Mouse (Mus musculus) natural killer cell, adult 2 months (primary cell): ENCODE results near the gene Isoc2a.
A peak's percentile ranks its signal among the peaks of the same experiment; 100 is the strongest.
"Not testable (repeated sequence)": the region's sequence is repeated elsewhere in the genome, so short reads cannot be mapped to it uniquely, and the experiment has no call there.

Source experiments
- DNase-seq, 2 experiments: peaks; one replicate each; pipeline ENCODE4 v3.0.0; 2022; ENCODE audit warnings: low spot score in 2 of 2

Isoc2a gene

GRCm38 (mm10) chr7:4865090-4865489 lies 11.9 kb upstream of the Isoc2a start:
- DNase-seq: peak in 1 of 2 experiments; percentile 34

GRCm38 (mm10) chr7:4865579-4866493 lies 11.1 kb upstream of the Isoc2a start:
- DNase-seq: peak; percentile 95 to 96

GRCm38 (mm10) chr7:4866631-4867180 lies 10.2 kb upstream of the Isoc2a start:
- no peak for DNase-seq

GRCm38 (mm10) chr7:4870133-4870532 lies 6.8 kb upstream of the Isoc2a start, which contains the start of gene Isoc2b:
Gene Isoc2b, minus strand, starts transcription at chr7:4870258.
- DNase-seq: no peak

- no peak for DNase-seq
These were observed 273 bp downstream of the Isoc2a start for GRCm38 (mm10) chr7:4877226-4877625.

GRCm38 (mm10) chr7:4878186-4878585 lies 1.2 kb downstream of the Isoc2a start:
- DNase-seq: peak in 1 of 2 experiments; percentile 22

- DNase-seq: not testable (repeated sequence)
These were observed 2.1 kb downstream of the Isoc2a start for GRCm38 (mm10) chr7:4879036-4879435.

- DNase-seq: no peak
These were observed 9.7 kb downstream of the Isoc2a start for GRCm38 (mm10) chr7:4886680-4887079.

GRCm38 (mm10) chr7:4895186-4895585 lies 18.2 kb downstream of the Isoc2a start:
- DNase-seq: no peak

- no peak for DNase-seq
These were observed 22.1 kb downstream of the Isoc2a start for GRCm38 (mm10) chr7:4898851-4899648.

- DNase-seq: no peak
These were observed 22.9 kb downstream of the Isoc2a start for GRCm38 (mm10) chr7:4899649-4900522.

GRCm38 (mm10) chr7:4900523-4900851 lies 23.5 kb downstream of the Isoc2a start:
- no peak for DNase-seq

- peak in 1 of 2 experiments; percentile 49 for DNase-seq
These were observed 24.2 kb downstream of the Isoc2a start for GRCm38 (mm10) chr7:4901171-4901570.

- no peak for DNase-seq
These were observed 25.5 kb downstream of the Isoc2a start for GRCm38 (mm10) chr7:4902404-4902803.

- no peak for DNase-seq
These were observed 29.6 kb downstream of the Isoc2a start, which contains the start of gene Gm36210 for GRCm38 (mm10) chr7:4906466-4906950. Gene Gm36210, minus strand, starts transcription at chr7:4906516.

GRCm38 (mm10) chr7:4911561-4911960 lies 34.6 kb downstream of the Isoc2a start:
- DNase-seq: peak in 1 of 2 experiments; percentile 31

- no peak for DNase-seq
These were observed 35.3 kb downstream of the Isoc2a start for GRCm38 (mm10) chr7:4912248-4912647.

- DNase-seq: peak; percentile 85 to 91
These were observed 38.2 kb downstream of the Isoc2a start, which contains the start of gene Zfp628 for GRCm38 (mm10) chr7:4915007-4915665. Gene Zfp628, plus strand, starts transcription at chr7:4915217.

GRCm38 (mm10) chr7:4915669-4916416 lies 38.9 kb downstream of the Isoc2a start:
- DNase-seq: no peak

- DNase-seq: no peak
These were observed 40.5 kb downstream of the Isoc2a start for GRCm38 (mm10) chr7:4917494-4917893.
